Mouse (Mus musculus): ENCODE data around the gene Hmgb1. TPM values are rescaled to one million over a fixed set of nuclear protein-coding genes. Genes with fewer than 3 reads are reported as not detected.
A peak's percentile ranks its signal among the peaks of the same experiment; 100 is the strongest.

Hmgb1 gene
- polyA plus RNA-seq, 1 experiment = 173 TPM

DNA sequence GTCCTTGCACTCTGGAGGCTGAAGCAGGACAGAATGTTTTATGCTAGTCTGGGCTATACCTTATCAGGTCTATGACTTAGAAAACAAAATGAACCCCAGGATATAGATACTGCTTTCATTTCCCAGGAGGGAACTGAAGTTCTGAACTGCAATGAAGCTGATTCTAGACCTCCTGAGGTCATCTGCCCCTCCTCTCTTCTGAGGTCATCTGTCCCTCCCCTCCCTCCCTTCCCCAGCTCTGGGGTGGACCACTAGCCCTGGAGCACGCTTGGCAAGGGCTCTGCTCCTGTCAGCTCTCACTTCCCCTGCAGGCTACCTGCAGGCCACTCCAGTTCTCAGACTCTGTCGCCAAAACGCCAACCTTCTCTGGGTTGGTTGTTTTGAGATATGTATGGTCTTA lies 84.2 kb downstream of the Hmgb1 start:
- no peak overlapping the region for H3K27ac ChIP-seq (ENCODE audit: insufficient read depth, low read length)
- no peak overlapping the region for H3K4me3 ChIP-seq (ENCODE audit: insufficient read depth, low read length)
- no peaks in the 10 kb centered on the region for H3K4me1 ChIP-seq (ENCODE audit: control insufficient read depth, insufficient read depth, low read length)
- TF ChIP-seq POLR2A (IDR thresholded peaks at IDR 0.05; ENCODE audit: extremely low read depth, insufficient read depth, low read length) (no peak), CTCF (IDR thresholded peaks at IDR 0.05; ENCODE audit: extremely low read depth, insufficient read depth, low read length) (no peak)

DNA sequence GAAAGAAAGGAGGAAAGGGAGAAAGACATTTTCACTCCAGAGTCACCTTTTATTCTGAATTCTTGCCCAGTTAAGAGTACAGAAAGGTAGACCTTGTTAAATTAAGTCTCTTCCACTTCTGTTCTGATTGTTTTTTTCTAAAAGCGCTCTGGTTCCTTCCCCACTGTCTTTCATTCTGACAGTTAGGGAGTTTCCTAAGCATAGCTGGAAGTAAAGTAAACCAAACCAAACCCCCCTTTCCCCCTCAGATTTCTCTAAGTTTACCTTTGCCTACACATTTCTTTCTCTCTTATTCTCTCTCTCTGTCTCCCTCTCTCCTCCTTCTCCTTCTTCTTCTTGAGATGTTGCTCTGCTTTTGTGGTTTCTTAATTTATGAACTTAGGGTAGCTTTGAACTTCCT lies 85.3 kb downstream of the Hmgb1 start:
- H3K27ac ChIP-seq (ENCODE audit: insufficient read depth, low read length) = no peak overlapping the region
- H3K4me3 ChIP-seq (ENCODE audit: insufficient read depth, low read length) = no peak overlapping the region
- TF ChIP-seq CTCF (IDR thresholded peaks at IDR 0.05; ENCODE audit: extremely low read depth, insufficient read depth, low read length) (no peak), POLR2A (IDR thresholded peaks at IDR 0.05; ENCODE audit: extremely low read depth, insufficient read depth, low read length) (no peak)

DNA sequence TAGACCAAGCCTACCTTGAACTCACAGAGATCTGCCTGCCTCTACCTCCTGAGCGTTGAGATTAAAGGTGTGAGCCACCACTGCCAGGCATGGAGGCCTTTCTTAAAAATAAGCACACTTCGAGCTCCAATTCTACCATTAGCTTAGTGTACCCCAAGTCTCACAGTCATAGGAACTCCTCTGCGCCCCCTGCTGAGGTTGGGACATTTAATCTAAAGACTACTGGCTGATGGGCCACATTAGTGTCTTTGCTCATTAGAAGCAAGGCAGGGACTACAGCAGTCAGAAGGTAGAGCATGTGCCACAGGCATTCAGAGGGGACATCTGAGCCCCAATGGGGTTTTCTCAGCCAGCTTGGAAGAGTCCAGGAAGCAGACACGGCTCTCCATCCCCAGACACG lies 86.4 kb downstream of the Hmgb1 start:
- Histone ChIP-seq H3K27ac (ENCODE audit: insufficient read depth, low read length) (no peak overlapping the region), H3K4me3 (ENCODE audit: insufficient read depth, low read length) (no peak overlapping the region), H3K4me1 (ENCODE audit: control insufficient read depth, insufficient read depth, low read length) (no peaks in the 10 kb centered on the region)
- TF ChIP-seq POLR2A (IDR thresholded peaks at IDR 0.05; ENCODE audit: extremely low read depth, insufficient read depth, low read length) (no peak), CTCF (IDR thresholded peaks at IDR 0.05; ENCODE audit: extremely low read depth, insufficient read depth, low read length) (no peak)

More for the DNA sequence above, 85.3 kb downstream of the Hmgb1 start:
- no peaks in the 10 kb centered on the region for H3K4me1 ChIP-seq (ENCODE audit: control insufficient read depth, insufficient read depth, low read length)

DNA sequence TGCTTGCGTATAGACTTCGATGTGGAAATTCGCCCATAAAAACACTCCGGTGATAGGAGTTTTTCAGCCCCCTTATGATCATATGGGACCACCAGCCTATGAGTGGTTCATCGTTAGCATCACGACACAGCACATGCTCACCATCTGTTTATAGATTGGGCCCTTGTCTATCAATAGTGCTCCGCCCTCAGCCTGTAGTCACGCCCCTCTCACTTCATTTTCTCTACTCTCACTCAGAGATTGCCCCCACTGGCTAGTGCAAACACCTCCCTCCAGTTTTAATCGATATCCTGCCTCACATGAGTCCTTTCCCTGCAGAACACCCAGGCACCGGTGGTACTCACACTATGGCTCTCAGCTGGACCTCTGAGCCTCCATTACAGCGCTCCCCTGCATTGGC lies 88.0 kb downstream of the Hmgb1 start:
- TF ChIP-seq CTCF (IDR thresholded peaks at IDR 0.05; ENCODE audit: extremely low read depth, insufficient read depth, low read length) = no peak
- TF ChIP-seq POLR2A (IDR thresholded peaks at IDR 0.05; ENCODE audit: extremely low read depth, insufficient read depth, low read length) = no peak
- Histone ChIP-seq H3K4me3 (ENCODE audit: insufficient read depth, low read length) (no peak overlapping the region), H3K4me1 (ENCODE audit: control insufficient read depth, insufficient read depth, low read length) (no peaks in the 10 kb centered on the region), H3K27ac (ENCODE audit: insufficient read depth, low read length) (no peak overlapping the region)

DNA sequence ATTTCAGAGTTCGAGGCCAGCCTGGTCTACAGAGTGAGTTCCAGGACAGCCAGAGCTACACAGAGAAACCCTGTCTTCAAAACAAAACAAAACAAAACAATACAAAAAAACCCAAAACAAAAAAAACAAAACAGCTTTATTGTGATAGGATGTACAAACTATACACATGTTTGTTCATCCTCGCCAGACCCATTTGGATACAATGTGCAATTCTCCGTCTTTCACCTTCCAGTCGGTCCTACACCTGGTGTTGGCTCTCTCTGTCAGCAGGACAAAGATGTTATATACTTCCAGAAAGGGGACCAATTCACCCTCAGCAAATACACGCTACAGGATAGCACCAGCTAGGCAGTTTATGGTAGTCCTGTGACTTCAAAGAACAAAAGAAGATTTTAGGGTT lies 91.4 kb downstream of the Hmgb1 start:
- H3K4me1 ChIP-seq (ENCODE audit: control insufficient read depth, insufficient read depth, low read length) = no peaks in the 10 kb centered on the region

DNA sequence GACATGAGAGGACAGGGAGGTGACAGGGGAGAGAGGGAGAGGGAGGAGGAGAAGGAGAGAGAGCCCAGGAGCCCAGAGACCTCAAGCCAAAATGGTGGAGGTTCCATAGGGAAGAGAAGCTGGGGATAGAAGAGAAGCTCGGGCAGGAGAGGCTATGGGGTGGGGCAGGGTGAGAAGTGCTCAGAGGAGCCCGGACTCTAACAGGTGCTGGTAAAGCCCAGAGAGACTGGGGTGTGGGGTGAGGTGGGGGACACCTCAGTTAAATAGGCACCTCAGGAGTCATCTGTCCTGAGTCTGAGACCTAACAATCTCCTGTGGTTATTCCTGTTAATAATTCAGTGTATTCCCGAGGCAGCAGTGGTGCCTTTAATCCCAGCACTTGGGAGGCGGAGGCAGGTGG lies 91.8 kb downstream of the Hmgb1 start:
- no peak overlapping the region for H3K27ac ChIP-seq (ENCODE audit: insufficient read depth, low read length)
- TF ChIP-seq POLR2A (IDR thresholded peaks at IDR 0.05; ENCODE audit: extremely low read depth, insufficient read depth, low read length) (no peak), CTCF (IDR thresholded peaks at IDR 0.05; ENCODE audit: extremely low read depth, insufficient read depth, low read length) (no peak)
- H3K4me3 ChIP-seq (ENCODE audit: insufficient read depth, low read length) = no peak overlapping the region
- H3K4me1 ChIP-seq (ENCODE audit: control insufficient read depth, insufficient read depth, low read length) = no peaks in the 10 kb centered on the region

More for the DNA sequence above, 91.4 kb downstream of the Hmgb1 start:
- no peak for TF ChIP-seq CTCF (IDR thresholded peaks at IDR 0.05; ENCODE audit: extremely low read depth, insufficient read depth, low read length)
- no peak overlapping the region for H3K4me3 ChIP-seq (ENCODE audit: insufficient read depth, low read length)
- H3K27ac ChIP-seq (ENCODE audit: insufficient read depth, low read length) = no peak overlapping the region

DNA sequence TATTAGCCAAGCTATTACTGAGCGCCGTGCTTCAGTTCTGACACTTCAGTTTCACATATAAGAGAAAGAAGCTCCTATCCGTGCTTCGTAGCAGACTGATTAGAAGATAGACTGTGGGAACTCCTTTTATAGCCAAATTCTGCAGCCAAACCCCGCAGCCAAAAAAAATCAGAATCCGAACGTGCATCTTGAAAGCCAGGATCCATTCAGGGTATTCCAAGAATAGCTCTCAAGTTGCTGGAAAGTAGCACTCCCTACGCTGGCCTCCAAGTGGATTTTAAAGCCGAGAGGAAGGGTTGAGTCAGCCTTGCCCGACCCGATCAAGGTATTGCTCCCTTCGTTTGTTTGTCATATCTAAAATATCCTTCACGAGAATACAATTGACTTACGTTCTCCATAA lies 93.0 kb downstream of the Hmgb1 start:
- H3K4me1 ChIP-seq (ENCODE audit: control insufficient read depth, insufficient read depth, low read length) = no peaks in the 10 kb centered on the region
- no peak overlapping the region for H3K27ac ChIP-seq (ENCODE audit: insufficient read depth, low read length)
- TF ChIP-seq POLR2A (IDR thresholded peaks at IDR 0.05; ENCODE audit: extremely low read depth, insufficient read depth, low read length) (no peak), CTCF (IDR thresholded peaks at IDR 0.05; ENCODE audit: extremely low read depth, insufficient read depth, low read length) (no peak)
- H3K4me3 ChIP-seq (ENCODE audit: insufficient read depth, low read length) = peak overlapping the region; percentile 31

DNA sequence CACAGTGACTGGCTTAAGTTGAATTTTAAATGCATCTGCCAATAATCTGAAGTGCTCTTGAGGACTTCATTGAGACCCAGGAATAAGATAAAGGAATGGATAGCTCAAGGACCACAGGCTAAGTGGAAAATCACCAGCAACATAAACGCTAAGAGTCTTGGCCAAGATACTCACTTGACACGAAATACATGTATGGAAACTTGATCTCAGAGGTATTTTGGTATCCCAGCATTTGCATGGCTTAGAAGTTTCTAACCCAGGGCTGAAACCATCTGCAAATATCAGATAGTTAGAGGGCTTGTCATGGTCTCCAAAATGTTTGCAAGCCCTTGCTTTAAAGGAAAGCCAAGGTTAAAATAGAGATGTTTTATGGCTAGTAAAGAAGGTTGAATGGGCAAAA lies 94.4 kb downstream of the Hmgb1 start:
- no peak overlapping the region for H3K4me3 ChIP-seq (ENCODE audit: insufficient read depth, low read length)
- TF ChIP-seq CTCF (IDR thresholded peaks at IDR 0.05; ENCODE audit: extremely low read depth, insufficient read depth, low read length) = no peak
- TF ChIP-seq POLR2A (IDR thresholded peaks at IDR 0.05; ENCODE audit: extremely low read depth, insufficient read depth, low read length) = no peak
- H3K4me1 ChIP-seq (ENCODE audit: control insufficient read depth, insufficient read depth, low read length) = no peaks in the 10 kb centered on the region
- no peak overlapping the region for H3K27ac ChIP-seq (ENCODE audit: insufficient read depth, low read length)

DNA sequence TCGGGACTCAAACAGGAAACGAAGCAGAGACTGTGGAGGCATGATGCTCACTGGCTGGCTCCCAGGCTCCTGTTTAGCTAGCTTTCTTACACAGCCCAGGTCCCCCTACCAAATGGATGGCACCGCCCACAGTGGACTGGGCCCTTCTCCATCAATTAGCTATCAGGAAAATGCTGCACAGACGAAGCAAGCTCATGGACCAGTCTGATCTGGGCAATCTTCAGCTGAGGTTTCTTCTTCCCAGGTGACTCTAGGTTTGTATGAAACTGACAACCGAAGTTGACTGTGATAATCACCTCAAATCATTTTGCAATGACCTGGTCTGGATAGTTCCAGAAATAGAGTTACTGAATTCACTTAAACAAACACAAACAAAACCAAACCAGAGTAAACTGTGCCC lies 94.8 kb downstream of the Hmgb1 start:
- Histone ChIP-seq H3K27ac (ENCODE audit: insufficient read depth, low read length) (no peak overlapping the region), H3K4me1 (ENCODE audit: control insufficient read depth, insufficient read depth, low read length) (no peaks in the 10 kb centered on the region), H3K4me3 (ENCODE audit: insufficient read depth, low read length) (no peak overlapping the region)

DNA sequence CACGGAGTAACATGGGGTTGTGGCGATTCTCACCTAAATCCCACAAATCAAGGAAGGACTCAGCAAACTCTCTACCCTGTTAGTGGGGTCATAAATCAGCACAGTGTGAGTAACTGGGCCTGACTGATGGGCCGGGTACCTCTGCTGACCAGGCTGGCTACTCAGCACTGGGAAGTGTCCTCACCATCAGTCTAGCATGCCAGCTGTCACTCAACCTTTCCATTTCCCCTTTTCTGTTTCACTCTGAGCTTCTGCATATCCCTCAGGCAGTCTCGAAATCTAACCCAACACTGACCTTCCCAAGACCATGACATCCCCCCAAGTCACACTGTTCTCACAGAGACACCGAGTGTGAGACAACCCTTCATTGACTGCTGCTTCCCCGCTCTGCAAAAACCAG lies 95.4 kb downstream of the Hmgb1 start:
- no peak for TF ChIP-seq POLR2A (IDR thresholded peaks at IDR 0.05; ENCODE audit: extremely low read depth, insufficient read depth, low read length)
- Histone ChIP-seq H3K4me3 (ENCODE audit: insufficient read depth, low read length) (no peak overlapping the region), H3K27ac (ENCODE audit: insufficient read depth, low read length) (no peak overlapping the region), H3K4me1 (ENCODE audit: control insufficient read depth, insufficient read depth, low read length) (no peaks in the 10 kb centered on the region)

More for the DNA sequence above, 94.8 kb downstream of the Hmgb1 start:
- no peak for TF ChIP-seq CTCF (IDR thresholded peaks at IDR 0.05; ENCODE audit: extremely low read depth, insufficient read depth, low read length)
- TF ChIP-seq POLR2A (IDR thresholded peaks at IDR 0.05; ENCODE audit: extremely low read depth, insufficient read depth, low read length) = no peak

DNA sequence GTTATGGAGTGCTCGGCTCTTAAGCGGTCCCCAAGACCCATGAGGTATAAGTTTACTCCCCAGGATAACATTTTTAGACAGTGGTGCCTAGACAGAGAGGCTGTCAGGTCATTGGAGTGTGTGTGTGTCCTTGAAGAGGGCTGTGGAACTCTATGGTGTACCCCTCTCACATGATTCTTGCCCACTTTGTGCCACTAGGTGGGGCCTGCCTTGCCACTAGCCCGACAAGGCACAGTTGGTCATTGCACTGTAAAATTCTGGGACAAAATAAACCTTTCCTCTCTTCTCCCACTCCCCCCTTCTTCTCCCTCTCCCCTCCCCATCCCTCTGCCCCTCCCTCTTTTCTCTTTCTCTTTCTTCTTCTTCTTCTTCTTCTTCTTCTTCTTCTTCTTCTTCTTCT lies 96.1 kb downstream of the Hmgb1 start:
- H3K4me1 ChIP-seq (ENCODE audit: control insufficient read depth, insufficient read depth, low read length) = no peaks in the 10 kb centered on the region
- no peak overlapping the region for H3K27ac ChIP-seq (ENCODE audit: insufficient read depth, low read length)
- TF ChIP-seq POLR2A (IDR thresholded peaks at IDR 0.05; ENCODE audit: extremely low read depth, insufficient read depth, low read length) (no peak), CTCF (IDR thresholded peaks at IDR 0.05; ENCODE audit: extremely low read depth, insufficient read depth, low read length) (0 out of 2 replicates have a peak, but pooled peaks have one; percentile 1)
- no peak overlapping the region for H3K4me3 ChIP-seq (ENCODE audit: insufficient read depth, low read length)
